Mouse (Mus musculus): ENCODE measurements around the gene Mettl7a3.
"Not testable (repeated sequence)": the region's sequence is repeated elsewhere in the genome, so short reads cannot be mapped to it uniquely, and the experiment has no call there.

Mettl7a3 gene

GRCm38 (mm10) chr15:100334629-100335028, at the start of gene Mettl7a3:
Gene Mettl7a3, plus strand, starts transcription at chr15:100334929.
- no peak for DNase-seq (ENCODE audit: low spot score)

- DNase-seq (ENCODE audit: low spot score), result no peak
Measured at GRCm38 (mm10) chr15:100288980-100289379, 45.7 kb upstream of the Mettl7a3 start.

- no peak for DNase-seq (ENCODE audit: low spot score)
Measured at GRCm38 (mm10) chr15:100290858-100291257, 43.9 kb upstream of the Mettl7a3 start.

GRCm38 (mm10) chr15:100292326-100292725, 42.4 kb upstream of the Mettl7a3 start:
- no peak for DNase-seq (ENCODE audit: low spot score)

- DNase-seq (ENCODE audit: low spot score), result no peak
Measured at GRCm38 (mm10) chr15:100297856-100298255, 36.9 kb upstream of the Mettl7a3 start.

GRCm38 (mm10) chr15:100300499-100300898, 34.2 kb upstream of the Mettl7a3 start:
- DNase-seq (ENCODE audit: low spot score), result no peak

GRCm38 (mm10) chr15:100301556-100301955, 33.2 kb upstream of the Mettl7a3 start:
- DNase-seq (ENCODE audit: low spot score), result no peak

GRCm38 (mm10) chr15:100303428-100304018, 31.2 kb upstream of the Mettl7a3 start:
- DNase-seq (ENCODE audit: low spot score), result no peak

GRCm38 (mm10) chr15:100304019-100304991, 30.4 kb upstream of the Mettl7a3 start, which contains the start of gene Mettl7a1:
Gene Mettl7a1, plus strand, starts transcription at chr15:100304140.
- DNase-seq (ENCODE audit: low spot score), result peak; percentile 88

- no peak for DNase-seq (ENCODE audit: low spot score)
Measured at GRCm38 (mm10) chr15:100306201-100306600, 28.5 kb upstream of the Mettl7a3 start.

- peak; percentile 53 for DNase-seq (ENCODE audit: low spot score)
Measured at GRCm38 (mm10) chr15:100307438-100308096, 27.2 kb upstream of the Mettl7a3 start.

- DNase-seq (ENCODE audit: low spot score), result no peak
Measured at GRCm38 (mm10) chr15:100312346-100312745, 22.4 kb upstream of the Mettl7a3 start.

- DNase-seq (ENCODE audit: low spot score), result no peak
Measured at GRCm38 (mm10) chr15:100314448-100315145, 20.1 kb upstream of the Mettl7a3 start.

GRCm38 (mm10) chr15:100318014-100318671, 16.6 kb upstream of the Mettl7a3 start:
- DNase-seq (ENCODE audit: low spot score), result not testable (repeated sequence)

GRCm38 (mm10) chr15:100319884-100320283, 14.8 kb upstream of the Mettl7a3 start:
- DNase-seq (ENCODE audit: low spot score), result no peak

GRCm38 (mm10) chr15:100320295-100320905, 14.3 kb upstream of the Mettl7a3 start:
- no peak for DNase-seq (ENCODE audit: low spot score)

- DNase-seq (ENCODE audit: low spot score), result peak; percentile 58
Measured at GRCm38 (mm10) chr15:100321134-100321533, 13.6 kb upstream of the Mettl7a3 start.

GRCm38 (mm10) chr15:100324021-100324591, 10.6 kb upstream of the Mettl7a3 start:
- DNase-seq (ENCODE audit: low spot score), result no peak

GRCm38 (mm10) chr15:100325235-100325634, 9.5 kb upstream of the Mettl7a3 start:
- DNase-seq (ENCODE audit: low spot score), result peak; percentile 33

- DNase-seq (ENCODE audit: low spot score), result not testable (repeated sequence)
Measured at GRCm38 (mm10) chr15:100328089-100328488, 6.6 kb upstream of the Mettl7a3 start.
